Mouse (Mus musculus) hindbrain, postnatal 0 days (tissue): ENCODE results near the gene Helt. TPM values are rescaled to one million over a fixed set of nuclear protein-coding genes. Genes with fewer than 3 reads are reported as not detected.

Source experiments
- ATAC-seq: fragments of 200-750 bp; cut with Nextera tagmentation; 2 replicates; pipeline ENCODE4 v1.8.0; 2017; ENCODE audit warnings: mild to moderate bottlenecking, moderate TSS enrichment, moderate library complexity
- DNase-seq: peaks from one replicate; pipeline ENCODE4 v3.0.0-alpha.2; 2015; ENCODE audit warnings: low spot score
- H3K27ac ChIP-seq: fragments of 300-500 bp; sonication (generic); 2 replicates; pipeline ENCODE4 v1.5.1; 2014; ENCODE audit warnings: mild to moderate bottlenecking
- H3K27me3 ChIP-seq: fragments of 300-500 bp; sonication (generic); 2 replicates; pipeline ENCODE4 v1.6.1; 2014; ENCODE audit warnings: low read length, mixed read lengths; ENCODE audit not compliant: insufficient read depth
- H3K36me3 ChIP-seq: fragments of 300-500 bp; sonication (generic); 2 replicates; pipeline ENCODE4 v1.6.1; 2014; ENCODE audit warnings: low read length, mixed read lengths; ENCODE audit not compliant: insufficient read depth
- H3K4me1 ChIP-seq: fragments of 300-500 bp; sonication (generic); 2 replicates; pipeline ENCODE4 v1.6.1; 2014; ENCODE audit warnings: antibody characterized with exemption, low read length, mixed read lengths; ENCODE audit not compliant: insufficient read depth
- H3K4me2 ChIP-seq: fragments of 300-500 bp; sonication (generic); 2 replicates; pipeline ENCODE4 v1.6.1; 2014; ENCODE audit warnings: low read depth, mild to moderate bottlenecking, low read length, moderate library complexity, mixed read lengths
- H3K4me3 ChIP-seq: fragments of 300-500 bp; sonication (generic); 2 replicates; pipeline ENCODE4 v1.5.1; 2014; ENCODE audit warnings: low read length
- H3K9ac ChIP-seq: fragments of 300-500 bp; sonication (generic); replicated peaks from 2 replicates; pipeline ENCODE4 v1.6.1; 2014; ENCODE audit warnings: mild to moderate bottlenecking, low read length, moderate library complexity, mixed read lengths
- H3K9me3 ChIP-seq: fragments of 300-500 bp; sonication (generic); 2 replicates; pipeline ENCODE4 v1.6.1; 2016; ENCODE audit warnings: low read length, mixed read lengths
- CTCF ChIP-seq: IDR thresholded peaks from 2 replicates; pipeline ENCODE4 v1.5.1; 2016; ENCODE audit warnings: antibody characterized with exemption, control low read depth, low read depth
- WGBS: fragments of 180-500 bp; shearing (Covaris S2); extraction: QIAGEN DNeasy Blood & Tissue Kit; methylation state at CpG from one replicate; pipeline ENCODE4 v1.1.7; 2014; 5-methylcytosine and 5-hydroxymethylcytosine counted together
- polyA plus RNA-seq: library from polyadenylated mRNA; unstranded; fragments of >200 nt; fragmentation: Nextera tagmentation; extraction: Ambion mirVana; gene quantifications from 2 replicates; pipeline ENCODE4 v1.2.1, GENCODE M21; 2015
- total RNA-seq: library from RNA; depleted of rRNA; stranded (reverse); fragments of >200 nt; gene quantifications from 2 replicates; pipeline ENCODE4 v1.2.3, GENCODE M21; 2014

Gene Helt
- total and polyA plus RNA-seq, 2 experiments from 2014 or later: 0.11 to 0.52 TPM

DNA sequence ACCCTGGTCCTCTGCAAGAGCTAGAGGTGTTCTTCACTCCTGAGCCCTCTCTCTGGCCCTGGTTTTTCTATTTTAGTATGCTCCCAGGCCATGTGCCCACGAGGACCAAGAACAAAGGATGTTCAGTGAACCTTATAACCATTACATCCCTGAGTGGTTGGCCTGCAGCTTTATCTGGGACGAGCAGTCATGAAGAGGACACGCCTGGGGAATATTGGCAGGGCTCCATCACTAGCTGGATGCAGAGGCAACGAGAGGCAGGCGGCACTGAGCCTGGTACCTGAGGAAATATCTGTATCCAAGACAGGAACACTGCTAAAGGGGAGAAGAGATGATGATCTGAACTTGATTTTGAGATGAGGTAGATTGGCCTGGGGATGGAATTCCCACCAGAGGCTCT, 37.3 kb upstream of the Helt start:
- Histone ChIP-seq H3K4me2 (no peak overlapping the region), H3K27me3 (no peaks in the 10 kb centered on the region), H3K36me3 (no peaks in the 10 kb centered on the region), H3K4me3 (no peak overlapping the region), H3K4me1 (0 out of 2 replicates have a peak, but pooled peaks cover 5% of the 10 kb centered on the region), H3K27ac (no peak overlapping the region), H3K9ac (no peak overlapping the region), H3K9me3 (no peaks in the 10 kb centered on the region)
- 60% methylated on average over 5 of the region's 5 CpGs for WGBS
- TF ChIP-seq CTCF: no peak
- DNase-seq (no peak), ATAC-seq (no peak)

DNA sequence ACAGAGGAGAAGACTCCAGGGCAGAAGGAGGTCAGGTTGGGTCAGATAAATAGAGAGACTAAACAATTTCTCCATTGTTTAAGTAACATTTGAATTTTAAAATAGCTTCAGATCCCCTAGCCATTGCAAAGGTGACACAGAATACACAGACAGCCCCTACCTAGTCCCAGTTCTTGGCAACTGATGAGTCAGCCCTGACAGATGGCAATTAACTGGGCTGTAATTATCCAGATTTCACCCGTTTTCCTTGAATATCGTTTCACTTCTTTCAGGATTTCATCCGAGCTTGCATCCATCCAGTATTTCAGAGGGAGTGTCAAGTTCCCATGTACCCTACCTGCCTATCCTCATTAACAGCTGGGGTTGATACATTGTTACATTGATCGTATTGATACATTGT, 34.9 kb upstream of the Helt start:
- H3K27ac ChIP-seq: no peak overlapping the region
- 69% methylated on average over 4 of the region's 4 CpGs for WGBS
- no peak overlapping the region for H3K4me2 ChIP-seq
- no peaks in the 10 kb centered on the region for H3K36me3 ChIP-seq
- DNase-seq (peak; percentile 26), ATAC-seq (0 out of 2 replicates have a peak, but pooled peaks have one; percentile 27)
- H3K9ac ChIP-seq: no peak overlapping the region
- no peaks in the 10 kb centered on the region for H3K9me3 ChIP-seq
- H3K4me1 ChIP-seq: 0 out of 2 replicates have a peak, but pooled peaks cover 5% of the 10 kb centered on the region
- no peak for TF ChIP-seq CTCF
- no peaks in the 10 kb centered on the region for H3K27me3 ChIP-seq
- no peak overlapping the region for H3K4me3 ChIP-seq

DNA sequence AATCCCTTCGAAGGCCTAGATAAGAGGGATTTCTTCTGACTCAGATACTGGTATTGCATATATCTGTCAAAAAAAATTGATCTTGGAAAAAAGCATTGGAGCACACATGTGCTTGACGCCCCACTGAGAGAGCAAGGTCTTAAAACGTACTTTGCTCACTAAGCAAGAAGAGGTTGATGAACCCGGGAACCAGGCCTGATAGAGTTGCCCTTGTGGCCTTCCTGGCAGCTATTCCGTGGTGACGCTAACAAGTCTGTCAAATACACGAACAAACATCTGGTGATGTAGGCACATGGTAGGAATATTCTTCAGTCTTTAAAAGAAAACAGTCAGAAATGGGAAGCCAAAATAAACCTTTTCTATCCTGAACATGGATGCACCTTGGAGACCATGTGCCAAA, 32.8 kb upstream of the Helt start:
- Histone ChIP-seq H3K4me3 (no peak overlapping the region), H3K4me1 (no peaks in the 10 kb centered on the region), H3K27ac (no peak overlapping the region), H3K4me2 (no peak overlapping the region), H3K9me3 (no peaks in the 10 kb centered on the region), H3K27me3 (no peaks in the 10 kb centered on the region), H3K36me3 (no peaks in the 10 kb centered on the region), H3K9ac (no peak overlapping the region)
- no peak for TF ChIP-seq CTCF
- DNase-seq (no peak), ATAC-seq (no peak)
- WGBS: 77% methylated on average over 7 of the region's 7 CpGs

DNA sequence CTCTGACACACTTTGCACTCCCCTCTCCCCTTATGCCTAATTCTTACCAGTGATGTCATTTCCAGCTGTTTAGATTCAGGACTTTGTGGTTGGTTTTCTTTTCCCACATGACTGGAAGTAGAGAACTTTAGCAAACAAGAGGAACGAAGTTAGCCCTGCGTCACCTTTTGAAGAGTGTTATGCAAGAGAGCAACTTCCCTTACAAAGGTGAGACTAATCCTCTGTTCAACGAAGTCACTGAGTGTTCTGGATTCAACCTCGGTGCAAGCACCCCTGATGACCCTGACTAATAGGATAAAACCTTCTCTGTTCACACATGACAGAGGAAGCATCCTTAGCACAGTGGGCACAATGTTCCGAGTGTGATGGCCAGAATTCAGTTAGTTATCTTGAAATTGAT, 32.2 kb upstream of the Helt start:
- Histone ChIP-seq H3K36me3 (no peaks in the 10 kb centered on the region), H3K9ac (no peak overlapping the region), H3K27ac (no peak overlapping the region), H3K4me1 (no peaks in the 10 kb centered on the region), H3K9me3 (no peaks in the 10 kb centered on the region), H3K4me2 (no peak overlapping the region), H3K27me3 (no peaks in the 10 kb centered on the region), H3K4me3 (no peak overlapping the region)
- DNase-seq (no peak), ATAC-seq (no peak)
- WGBS: 82% methylated on average over 5 of the region's 5 CpGs
- TF ChIP-seq CTCF: no peak

DNA sequence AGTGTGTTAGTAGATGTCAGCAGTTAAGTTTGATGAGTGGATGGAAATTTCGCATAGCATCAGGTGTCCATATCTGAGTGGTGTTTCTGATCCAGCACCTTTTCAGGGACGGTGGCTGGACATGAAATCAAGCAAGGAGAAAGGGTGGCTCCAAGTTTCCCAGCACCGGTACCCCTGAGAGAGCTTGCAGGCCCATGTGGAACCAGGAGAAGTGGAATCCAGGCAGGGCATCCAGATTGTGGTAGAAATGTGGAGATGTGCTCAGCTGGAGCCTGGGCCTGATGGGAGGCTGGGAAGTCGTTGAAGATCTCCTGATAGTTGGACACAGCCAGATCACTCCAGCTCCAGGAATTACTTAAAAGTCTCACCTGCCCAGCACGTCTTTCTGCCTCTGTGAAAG, 30.2 kb upstream of the Helt start:
- no peak for TF ChIP-seq CTCF
- H3K9ac ChIP-seq: no peak overlapping the region
- DNase-seq (no peak), ATAC-seq (no peak)
- WGBS: 87% methylated on average over 5 of the region's 5 CpGs
- H3K4me3 ChIP-seq: no peak overlapping the region
- no peaks in the 10 kb centered on the region for H3K27me3 ChIP-seq
- H3K4me2 ChIP-seq: no peak overlapping the region
- no peak overlapping the region for H3K27ac ChIP-seq
- no peaks in the 10 kb centered on the region for H3K4me1 ChIP-seq
- no peaks in the 10 kb centered on the region for H3K9me3 ChIP-seq
- H3K36me3 ChIP-seq: no peaks in the 10 kb centered on the region

DNA sequence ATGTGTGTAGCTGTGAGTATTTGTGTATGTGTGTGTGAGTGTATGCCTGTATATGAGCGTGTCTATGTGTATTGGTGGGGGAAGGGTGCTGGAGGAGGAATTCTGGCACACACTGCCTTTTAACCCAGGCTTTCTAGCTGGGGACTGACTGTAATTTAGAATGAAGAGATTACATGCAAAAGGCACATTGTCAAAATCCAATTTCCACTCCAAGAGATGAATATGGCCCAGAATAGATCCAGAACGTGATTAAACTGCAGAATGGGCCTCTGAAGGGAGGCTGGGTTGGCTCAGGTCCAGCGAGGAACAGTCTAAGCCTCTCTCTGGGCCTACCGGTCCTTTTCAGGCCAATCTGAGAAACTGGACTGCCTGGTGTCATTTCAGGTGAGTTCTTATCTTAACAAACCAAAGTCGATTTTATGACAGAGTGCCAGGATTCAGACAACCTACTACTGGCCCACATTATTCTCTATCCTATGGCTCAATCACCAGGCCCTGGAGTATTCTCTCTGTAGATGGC, 29.3 kb upstream of the Helt start:
- Histone ChIP-seq H3K36me3 (no peaks in the 10 kb centered on the region), H3K4me2 (no peak overlapping the region), H3K9me3 (no peaks in the 10 kb centered on the region), H3K4me1 (no peaks in the 10 kb centered on the region), H3K27ac (no peak overlapping the region), H3K9ac (no peak overlapping the region), H3K4me3 (no peak overlapping the region), H3K27me3 (no peaks in the 10 kb centered on the region)
- no peak for TF ChIP-seq CTCF
- DNase-seq (peak; percentile 63), ATAC-seq (peak; percentile 79)
- WGBS: 39% methylated on average over 5 of the region's 5 CpGs

DNA sequence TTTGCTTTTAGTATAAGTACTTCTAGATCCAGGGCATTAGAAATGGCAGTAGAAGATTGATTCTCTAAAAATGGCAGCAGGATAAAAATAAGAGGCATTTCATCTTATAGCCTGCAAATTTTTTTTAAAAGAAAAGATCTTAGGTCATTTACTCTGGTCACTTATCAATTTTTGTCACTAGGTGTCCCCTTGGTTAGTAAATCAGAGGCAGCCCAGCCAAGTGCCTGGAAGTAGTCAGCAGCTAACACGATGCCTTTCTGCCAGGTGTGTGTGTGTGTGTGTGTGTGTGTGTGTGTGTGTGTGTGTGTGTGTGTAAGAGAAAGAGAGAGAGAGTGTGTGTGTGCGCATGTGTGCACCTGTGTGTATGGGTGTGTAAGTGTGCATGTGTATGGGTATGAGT, 28.4 kb upstream of the Helt start:
- Histone ChIP-seq H3K36me3 (no peaks in the 10 kb centered on the region), H3K4me3 (no peak overlapping the region), H3K9ac (no peak overlapping the region), H3K27me3 (no peaks in the 10 kb centered on the region), H3K4me2 (no peak overlapping the region), H3K27ac (no peak overlapping the region), H3K4me1 (no peaks in the 10 kb centered on the region), H3K9me3 (no peaks in the 10 kb centered on the region)
- peak; percentile 32; the same call in 1 of the 2 replicates for ATAC-seq
- TF ChIP-seq CTCF: peak; percentile 34
- DNase-seq: peak; percentile 40
- WGBS: 80% methylated on average over 2 of the region's 2 CpGs
